Comparison of ENCODE assay signal across 20 mouse cellular contexts in the genomic region with DNA sequence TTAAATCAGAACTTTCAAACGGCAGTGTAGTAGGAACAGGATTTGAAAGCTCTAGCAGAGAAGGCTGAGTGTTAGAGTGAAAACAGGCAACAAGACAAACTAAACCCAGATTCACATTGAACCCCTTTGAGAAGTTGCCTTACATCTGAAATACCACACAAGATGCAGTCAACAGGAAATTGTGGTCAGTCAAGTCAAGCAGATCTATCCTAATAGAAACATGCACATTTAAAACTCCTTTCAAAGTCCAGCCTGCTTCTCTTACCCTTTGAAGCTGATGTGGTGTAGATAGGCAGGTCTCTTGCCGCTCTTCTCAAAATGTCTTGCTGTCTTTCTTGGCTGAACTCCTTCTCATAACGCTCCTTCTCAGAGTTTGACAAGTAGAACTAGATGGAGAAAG. TPM values are rescaled to one million over a fixed set of nuclear protein-coding genes. Genes with fewer than 3 reads are reported as not detected.
DNase-seq lines count a peak whose midpoint lies in the region; ATAC-seq and TF ChIP-seq lines count a peak whose summit lies in the region.
"Had no signal": no experiment of that assay in that cellular context is flagged by ENCODE, and none has a peak within 500 bp of the region (broad histone marks: within the 10 kb centered on the region; RNA-seq: fewer than 3 reads in every experiment).

No protein-coding gene starts in this region.

- no peak overlapping the region for H3K27ac ChIP-seq in thymus, adult 2 months (ENCODE audit: control insufficient read depth, insufficient read depth, low read length)
- H3K27ac ChIP-seq: embryonic facial prominence, embryonic 13.5 days; gastrocnemius, adult 2 months; hindbrain, embryonic 15.5 days had no signal

- ATAC-seq in megakaryocyte, adult 5-6 weeks (ENCODE audit: poor library complexity, severe bottlenecking): peak; percentile 45; the same call in 1 of the 2 replicates
- ATAC-seq: forebrain, embryonic 14.5 days had no signal

- no peaks in the 10 kb centered on the region for H3K27me3 ChIP-seq in thymus, adult 2 months (ENCODE audit: control insufficient read depth, insufficient read depth, low read length)
- H3K27me3 ChIP-seq in splenic B cell, adult 2 months (ENCODE audit: control insufficient read depth, insufficient read depth, low read length, poor library complexity, severe bottlenecking): no peaks in the 10 kb centered on the region
- H3K27me3 ChIP-seq: CH12.LX; embryonic facial prominence, embryonic 13.5 days; heart, embryonic 12.5 days; hindbrain, embryonic 15.5 days had no signal

- TF ChIP-seq CTCF in thymus, adult 2 months (IDR thresholded peaks at IDR 0.05; ENCODE audit: borderline replicate concordance, control insufficient read depth, extremely low read depth, insufficient read depth, low read length, poor library complexity): no peak

- DNase-seq in thymus, postnatal 0 days (ENCODE audit: low spot score): peak; percentile 20
- DNase-seq in thymus, adult 2 months: no peak
- DNase-seq in T-cell, adult 2 months (ENCODE audit: low spot score): peak; percentile 40
- DNase-seq in splenic B cell, adult 2 months (ENCODE audit: low read depth, low spot score): peak; percentile 22
- DNase-seq in urinary bladder, postnatal 14 days (ENCODE audit: low spot score): no peak
- no peak for DNase-seq in right cerebral cortex, postnatal 14 days
- no peak for DNase-seq in Muller cell, postnatal 12 days (ENCODE audit: inconsistent ontology term)
- DNase-seq: adrenal gland, postnatal 14 days; cerebellum, adult 11-12 months; cerebellum, adult 9-10 months; cerebellum, postnatal 25 days; gastrocnemius, adult 2 months; gastrocnemius, postnatal 25 days; heart, postnatal 36 days had no signal

- H3K4me1 ChIP-seq in thymus, adult 2 months (replicated peaks; ENCODE audit: control insufficient read depth, insufficient read depth, low read length): no peaks in the 10 kb centered on the region
- H3K4me1 ChIP-seq: embryonic facial prominence, embryonic 13.5 days; heart, embryonic 12.5 days; hindbrain, embryonic 15.5 days had no signal

- H3K36me3 ChIP-seq in thymus, adult 2 months (ENCODE audit: control insufficient read depth, insufficient read depth, low read length): peaks cover 9% of the 10 kb centered on the region; the same call in 1 of the 2 replicates
- H3K36me3 ChIP-seq in splenic B cell, adult 2 months (ENCODE audit: control insufficient read depth, insufficient read depth, low read length, poor library complexity, severe bottlenecking): peaks cover 7% of the 10 kb centered on the region; the same call in 1 of the 2 replicates

- H3K4me3 ChIP-seq in thymus, adult 2 months (ENCODE audit: control insufficient read depth, insufficient read depth, low read length): no peak overlapping the region
- H3K4me3 ChIP-seq: embryonic facial prominence, embryonic 13.5 days; gastrocnemius, adult 2 months; heart, embryonic 12.5 days; hindbrain, embryonic 15.5 days had no signal

- no peak for TF ChIP-seq POLR2A in thymus, adult 2 months (IDR thresholded peaks at IDR 0.05; ENCODE audit: control insufficient read depth, extremely low read depth, insufficient read depth, low read length, poor library complexity)

- 44% methylated on average over 3 of the region's 3 CpGs for WGBS in thymus, adult 2 months

RNA-seq across cellular contexts. Expression of a gene that starts 24.8 kb away (rescaled TPM):
- 48.6 and 62.0 TPM in 2 replicates for polyA plus RNA-seq in thymus, postnatal 0 days (2015; fragmentation: Nextera tagmentation; extraction: Ambion mirVana)
- 11.0 and 12.4 TPM in 2 replicates for polyA plus RNA-seq in thymus, adult 2 months (2012; rRNA removed)
- 51.5 and 54.5 TPM in 2 replicates for total RNA-seq in megakaryocyte, adult 5-6 weeks (2015)
- total RNA-seq in megakaryocyte, adult 5-6 weeks (2017): 60.1 and 91.5 TPM in 2 replicates

RNA-seq across cellular contexts. Expression of a gene that starts 39.2 kb away (rescaled TPM):
- polyA plus RNA-seq in thymus, postnatal 0 days (2015; fragmentation: Nextera tagmentation; extraction: Ambion mirVana): 334 and 346 TPM in 2 replicates
- polyA plus RNA-seq in thymus, adult 2 months (2012; rRNA removed): 81.4 and 82.1 TPM in 2 replicates
- 73.9 and 78.7 TPM in 2 replicates for total RNA-seq in megakaryocyte, adult 5-6 weeks (2015)
- 63.7 and 73.2 TPM in 2 replicates for total RNA-seq in megakaryocyte, adult 5-6 weeks (2017)

RNA-seq across cellular contexts. Expression of a gene that starts 39.3 kb away (rescaled TPM):
- 24.8 and 29.6 TPM in 2 replicates for polyA plus RNA-seq in thymus, postnatal 0 days (2015; fragmentation: Nextera tagmentation; extraction: Ambion mirVana)
- 5.9 and 8.3 TPM in 2 replicates for polyA plus RNA-seq in thymus, adult 2 months (2012; rRNA removed)
- total RNA-seq in megakaryocyte, adult 5-6 weeks (2015): 25.5 and 28.3 TPM in 2 replicates
- total RNA-seq in megakaryocyte, adult 5-6 weeks (2017): 26.8 and 36.1 TPM in 2 replicates
- total RNA-seq: gastrocnemius, adult 2 months had no signal

Comparison
In these comparisons a context has a peak if more than half of its experiments do, and no peak if none do; other contexts are left out.
1. DNase-seq: peak in thymus, postnatal 0 days (single experiment), T-cell, adult 2 months (single experiment) and splenic B cell, adult 2 months (single experiment); none in thymus, adult 2 months (single experiment), urinary bladder, postnatal 14 days (single experiment), right cerebral cortex, postnatal 14 days (single experiment) and Muller cell, postnatal 12 days (single experiment).